Mouse (Mus musculus): ENCODE measurements at regions not wholly inside any gene's neighbourhood (a gene's known extent, or its start where the extent isn't known, plus 50 kb on each side); places are given as distances from the start of the nearest gene placed in this dataset.

DNA sequence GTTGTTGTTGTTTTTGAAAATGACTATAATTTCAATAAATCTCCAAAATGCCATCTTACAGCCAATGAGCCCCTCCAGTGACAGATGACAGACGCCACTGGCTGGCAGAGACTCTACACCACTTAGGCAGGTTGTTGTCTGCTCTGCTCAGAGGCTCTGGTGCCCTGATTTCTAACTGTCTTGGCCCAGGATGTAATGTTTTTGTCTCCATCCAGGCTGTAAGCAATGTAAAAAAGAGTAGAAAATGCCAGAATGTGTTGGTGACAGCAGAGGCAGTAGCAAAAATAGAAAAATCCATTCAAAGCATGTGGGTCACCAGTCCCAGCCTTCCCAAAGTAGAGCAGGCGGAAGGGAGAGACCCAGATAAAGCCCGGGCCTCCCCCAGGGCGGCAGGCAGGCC is 285.5 kb downstream of the Irs2 start:
- Histone ChIP-seq H3K27me3 (replicated peaks; ENCODE audit: control insufficient read depth, insufficient read depth, low read length) (no peaks in the 10 kb centered on the region), H3K27ac (ENCODE audit: low read length) (no peak overlapping the region), H3K4me1 (ENCODE audit: control insufficient read depth, insufficient read depth, low read length) (no peaks in the 10 kb centered on the region), H3K9me3 (ENCODE audit: control insufficient read depth, low read length) (no peaks in the 10 kb centered on the region), H3K9ac (ENCODE audit: low read depth, low read length) (no peak overlapping the region), H3K4me3 (ENCODE audit: low read length) (no peak overlapping the region), H3K36me3 (ENCODE audit: control insufficient read depth, insufficient read depth, low read length) (no peaks in the 10 kb centered on the region), H3K4me2 (ENCODE audit: low read depth, low read length) (no peak overlapping the region)
- no peak for ATAC-seq
- WGBS = 83% methylated on average over 4 of the region's 4 CpGs

DNA sequence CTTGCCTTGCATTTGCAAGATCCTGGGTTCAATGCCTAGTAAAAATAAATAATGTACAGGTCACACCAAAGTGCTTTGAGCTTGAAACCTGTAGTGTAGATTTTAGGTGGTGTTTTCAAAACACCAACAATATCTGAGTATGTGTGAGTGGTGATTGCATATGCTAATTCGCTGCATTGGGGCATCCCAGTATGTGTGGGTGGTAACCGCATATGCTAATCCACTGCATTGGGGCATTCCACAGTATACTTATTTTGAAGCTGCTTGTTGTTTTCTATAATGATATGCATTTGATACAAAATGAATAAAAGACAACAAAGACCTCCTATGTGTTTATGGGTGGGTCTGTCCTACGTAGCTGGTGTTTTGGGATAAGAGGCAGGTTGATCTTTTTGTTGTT is 285.9 kb downstream of the Irs2 start:
- Histone ChIP-seq H3K27ac (ENCODE audit: low read length) (no peak overlapping the region), H3K4me2 (ENCODE audit: low read depth, low read length) (no peak overlapping the region), H3K4me1 (ENCODE audit: control insufficient read depth, insufficient read depth, low read length) (no peaks in the 10 kb centered on the region), H3K9ac (ENCODE audit: low read depth, low read length) (no peak overlapping the region), H3K9me3 (ENCODE audit: control insufficient read depth, low read length) (no peaks in the 10 kb centered on the region), H3K36me3 (ENCODE audit: control insufficient read depth, insufficient read depth, low read length) (no peaks in the 10 kb centered on the region), H3K4me3 (ENCODE audit: low read length) (no peak overlapping the region), H3K27me3 (replicated peaks; ENCODE audit: control insufficient read depth, insufficient read depth, low read length) (no peaks in the 10 kb centered on the region)
- 94% methylated on average over 3 of the region's 3 CpGs for WGBS
- ATAC-seq = no peak

DNA sequence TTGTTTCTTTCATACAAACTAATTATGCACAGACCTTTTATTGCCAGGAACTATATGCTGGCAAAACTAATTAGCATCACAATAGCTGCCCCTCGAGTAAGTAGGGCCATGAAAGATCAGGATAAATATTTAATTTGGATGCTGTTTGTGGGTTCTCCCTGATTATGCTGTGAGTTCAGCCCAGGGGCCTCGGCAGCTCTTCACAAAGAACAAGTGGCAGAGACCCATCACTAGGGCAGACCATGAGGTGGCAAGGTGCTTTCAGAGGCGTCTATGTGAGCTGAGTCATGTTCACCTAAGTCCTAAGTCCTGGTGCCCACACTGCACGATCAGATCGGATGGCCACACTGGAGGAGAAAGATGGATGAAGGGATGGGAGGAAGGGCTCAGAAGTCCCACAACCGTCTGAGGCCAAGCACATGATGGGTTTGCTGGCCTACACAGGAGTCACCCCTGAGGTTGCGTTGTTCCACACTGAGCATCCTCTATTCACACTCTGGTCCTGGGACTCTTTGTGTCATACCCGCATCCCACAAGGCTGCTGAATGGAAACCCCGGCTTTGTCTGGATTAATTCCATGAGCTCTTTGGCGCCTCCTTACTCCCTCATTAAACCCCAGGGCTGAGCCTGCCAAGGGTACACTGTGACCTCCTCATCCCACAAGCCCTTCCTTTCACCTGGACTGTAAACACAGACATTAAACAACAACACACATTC is 287.0 kb downstream of the Irs2 start:
- no peak for ATAC-seq
- Histone ChIP-seq H3K4me2 (ENCODE audit: low read depth, low read length) (no peak overlapping the region), H3K4me3 (ENCODE audit: low read length) (no peak overlapping the region), H3K27me3 (replicated peaks; ENCODE audit: control insufficient read depth, insufficient read depth, low read length) (no peaks in the 10 kb centered on the region), H3K4me1 (ENCODE audit: control insufficient read depth, insufficient read depth, low read length) (no peaks in the 10 kb centered on the region), H3K36me3 (ENCODE audit: control insufficient read depth, insufficient read depth, low read length) (no peaks in the 10 kb centered on the region), H3K9me3 (ENCODE audit: control insufficient read depth, low read length) (no peaks in the 10 kb centered on the region), H3K9ac (ENCODE audit: low read depth, low read length) (no peak overlapping the region), H3K27ac (ENCODE audit: low read length) (no peak overlapping the region)
- WGBS = 67% methylated on average over 10 of the region's 10 CpGs

DNA sequence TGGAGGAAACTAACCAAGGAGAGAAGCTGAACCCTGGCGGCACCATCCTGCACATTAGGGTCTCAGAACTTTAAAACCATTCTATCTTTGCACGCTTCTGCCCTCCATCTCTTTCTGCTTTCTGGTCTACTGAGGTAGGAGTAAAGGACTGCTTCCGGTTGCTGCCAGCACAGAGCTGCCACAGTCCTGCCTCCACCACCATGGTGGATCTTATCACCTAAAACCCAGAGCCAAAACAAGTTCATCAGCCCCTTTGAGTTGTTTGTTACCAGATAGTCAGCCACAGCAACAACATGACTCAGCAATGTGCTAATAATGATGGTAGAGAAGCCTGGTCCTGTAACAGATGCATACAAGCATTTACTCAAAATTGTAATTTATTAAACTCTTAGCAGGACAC is 287.9 kb downstream of the Irs2 start:
- no peak overlapping the region for H3K4me2 ChIP-seq (ENCODE audit: low read depth, low read length)
- 96% methylated on average over 3 of the region's 3 CpGs for WGBS
- H3K9me3 ChIP-seq (ENCODE audit: control insufficient read depth, low read length) = no peaks in the 10 kb centered on the region
- no peak overlapping the region for H3K9ac ChIP-seq (ENCODE audit: low read depth, low read length)
- H3K27ac ChIP-seq (ENCODE audit: low read length) = no peak overlapping the region
- no peaks in the 10 kb centered on the region for H3K36me3 ChIP-seq (ENCODE audit: control insufficient read depth, insufficient read depth, low read length)
- no peak for ATAC-seq
- H3K4me3 ChIP-seq (ENCODE audit: low read length) = no peak overlapping the region
- H3K27me3 ChIP-seq (replicated peaks; ENCODE audit: control insufficient read depth, insufficient read depth, low read length) = no peaks in the 10 kb centered on the region
- H3K4me1 ChIP-seq (ENCODE audit: control insufficient read depth, insufficient read depth, low read length) = no peaks in the 10 kb centered on the region

DNA sequence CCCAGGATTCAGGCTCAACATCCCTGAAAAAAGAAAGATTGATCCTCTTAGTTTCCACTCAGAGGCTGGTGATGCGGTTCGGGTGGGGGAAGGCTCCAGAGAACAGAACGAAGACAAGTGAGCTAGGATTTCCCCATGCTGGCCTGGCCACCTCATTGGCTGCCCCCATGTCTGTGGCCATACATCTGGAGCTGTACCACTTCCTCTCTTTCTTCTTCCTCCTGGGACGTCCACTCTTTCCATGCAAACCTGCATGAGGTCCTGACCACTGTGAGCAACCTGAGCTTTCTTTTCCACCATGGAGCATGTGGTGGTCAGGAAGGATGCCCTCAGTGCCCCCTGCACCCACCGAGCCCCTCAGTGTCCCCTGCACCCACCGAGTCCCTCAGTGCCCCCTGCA is 288.8 kb downstream of the Irs2 start:
- Histone ChIP-seq H3K4me2 (ENCODE audit: low read depth, low read length) (no peak overlapping the region), H3K36me3 (ENCODE audit: control insufficient read depth, insufficient read depth, low read length) (no peaks in the 10 kb centered on the region), H3K27me3 (replicated peaks; ENCODE audit: control insufficient read depth, insufficient read depth, low read length) (no peaks in the 10 kb centered on the region), H3K9me3 (ENCODE audit: control insufficient read depth, low read length) (no peaks in the 10 kb centered on the region), H3K4me3 (ENCODE audit: low read length) (no peak overlapping the region), H3K27ac (ENCODE audit: low read length) (no peak overlapping the region), H3K9ac (ENCODE audit: low read depth, low read length) (no peak overlapping the region), H3K4me1 (ENCODE audit: control insufficient read depth, insufficient read depth, low read length) (no peaks in the 10 kb centered on the region)
- whole genome bisulfite sequencing = 87% methylated on average over 6 of the region's 6 CpGs
- ATAC-seq = no peak

DNA sequence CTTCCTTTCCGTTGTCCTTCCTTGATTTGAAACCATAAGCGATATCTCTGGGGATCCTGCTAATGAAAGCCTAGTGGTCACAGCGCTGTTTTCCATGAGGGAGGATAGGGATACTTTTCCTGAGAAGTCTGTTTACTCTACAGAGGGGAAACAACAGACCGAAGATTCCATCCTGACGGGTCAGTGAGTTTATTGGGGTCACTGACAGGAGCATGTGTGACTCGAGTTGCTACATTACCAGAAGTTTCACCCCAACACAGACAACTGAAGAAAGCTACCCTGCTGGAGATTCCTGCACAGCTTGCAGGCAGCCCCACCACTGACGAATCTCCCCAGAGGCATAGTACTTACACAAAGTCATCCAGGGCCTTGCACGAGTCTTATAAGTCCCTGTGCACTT is 291.0 kb downstream of the Irs2 start:
- WGBS = 53% methylated on average over 8 of the region's 8 CpGs
- Histone ChIP-seq H3K9me3 (ENCODE audit: control insufficient read depth, low read length) (no peaks in the 10 kb centered on the region), H3K27me3 (replicated peaks; ENCODE audit: control insufficient read depth, insufficient read depth, low read length) (no peaks in the 10 kb centered on the region), H3K4me2 (ENCODE audit: low read depth, low read length) (no peak overlapping the region), H3K4me1 (ENCODE audit: control insufficient read depth, insufficient read depth, low read length) (no peaks in the 10 kb centered on the region), H3K27ac (ENCODE audit: low read length) (no peak overlapping the region), H3K36me3 (ENCODE audit: control insufficient read depth, insufficient read depth, low read length) (no peaks in the 10 kb centered on the region), H3K9ac (ENCODE audit: low read depth, low read length) (no peak overlapping the region), H3K4me3 (ENCODE audit: low read length) (no peak overlapping the region)
- no peak for ATAC-seq

DNA sequence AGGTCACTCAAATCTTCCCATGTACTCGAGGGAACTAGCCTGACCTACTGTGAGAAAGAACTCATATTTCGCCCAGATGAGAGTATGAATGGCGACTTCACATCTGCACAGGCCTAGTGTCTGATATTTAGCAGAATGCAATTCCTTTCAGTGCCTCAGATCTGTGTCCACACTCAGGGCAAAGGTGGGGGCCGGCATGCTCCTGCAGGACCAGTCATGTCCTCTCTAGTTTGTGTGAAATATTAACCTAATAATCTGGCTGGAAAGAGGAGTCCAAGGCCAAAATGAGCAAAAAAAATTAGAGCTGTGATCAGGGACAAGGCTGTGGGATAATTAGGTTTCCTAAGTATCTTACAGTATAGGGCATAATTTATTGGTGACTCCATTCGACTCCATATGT is 292.1 kb downstream of the Irs2 start:
- no peak for ATAC-seq
- Histone ChIP-seq H3K36me3 (ENCODE audit: control insufficient read depth, insufficient read depth, low read length) (no peaks in the 10 kb centered on the region), H3K4me1 (ENCODE audit: control insufficient read depth, insufficient read depth, low read length) (no peaks in the 10 kb centered on the region), H3K4me2 (ENCODE audit: low read depth, low read length) (no peak overlapping the region), H3K9me3 (ENCODE audit: control insufficient read depth, low read length) (no peaks in the 10 kb centered on the region), H3K9ac (ENCODE audit: low read depth, low read length) (no peak overlapping the region), H3K27me3 (replicated peaks; ENCODE audit: control insufficient read depth, insufficient read depth, low read length) (no peaks in the 10 kb centered on the region), H3K4me3 (ENCODE audit: low read length) (no peak overlapping the region), H3K27ac (ENCODE audit: low read length) (no peak overlapping the region)
- WGBS = 70% methylated on average over 5 of the region's 5 CpGs

DNA sequence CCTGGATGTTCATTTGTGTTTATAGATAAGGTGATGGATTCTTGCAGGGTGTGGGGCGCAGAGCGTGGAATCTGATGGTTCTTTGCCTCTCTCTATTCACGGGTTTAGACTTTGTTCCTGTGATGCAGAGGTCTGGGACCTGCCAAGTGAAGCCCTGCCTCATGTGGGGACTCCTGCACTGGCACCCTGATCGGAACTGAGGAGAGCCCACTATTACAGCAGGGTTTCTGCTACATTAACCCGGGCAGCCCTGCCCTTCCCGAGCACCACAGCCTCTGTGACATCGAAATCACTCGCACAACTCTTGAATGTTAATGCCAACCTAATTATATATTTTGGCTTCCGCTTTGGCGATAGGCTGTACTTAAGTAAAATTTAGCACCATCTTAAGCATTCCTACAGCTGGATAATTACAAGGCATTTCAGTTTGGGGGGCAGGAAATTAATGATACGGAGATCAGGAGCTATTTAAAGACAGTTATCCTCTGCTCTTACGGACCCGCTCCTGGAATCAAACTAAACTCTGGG is 294.7 kb downstream of the Irs2 start:
- Histone ChIP-seq H3K9ac (ENCODE audit: low read depth, low read length) (no peak overlapping the region), H3K4me1 (ENCODE audit: control insufficient read depth, insufficient read depth, low read length) (no peaks in the 10 kb centered on the region), H3K9me3 (ENCODE audit: control insufficient read depth, low read length) (no peaks in the 10 kb centered on the region), H3K4me2 (ENCODE audit: low read depth, low read length) (no peak overlapping the region), H3K27me3 (replicated peaks; ENCODE audit: control insufficient read depth, insufficient read depth, low read length) (no peaks in the 10 kb centered on the region), H3K27ac (ENCODE audit: low read length) (no peak overlapping the region), H3K4me3 (ENCODE audit: low read length) (no peak overlapping the region), H3K36me3 (ENCODE audit: control insufficient read depth, insufficient read depth, low read length) (no peaks in the 10 kb centered on the region)
- no peak for ATAC-seq
- 71% methylated on average over 13 of the region's 13 CpGs for WGBS

DNA sequence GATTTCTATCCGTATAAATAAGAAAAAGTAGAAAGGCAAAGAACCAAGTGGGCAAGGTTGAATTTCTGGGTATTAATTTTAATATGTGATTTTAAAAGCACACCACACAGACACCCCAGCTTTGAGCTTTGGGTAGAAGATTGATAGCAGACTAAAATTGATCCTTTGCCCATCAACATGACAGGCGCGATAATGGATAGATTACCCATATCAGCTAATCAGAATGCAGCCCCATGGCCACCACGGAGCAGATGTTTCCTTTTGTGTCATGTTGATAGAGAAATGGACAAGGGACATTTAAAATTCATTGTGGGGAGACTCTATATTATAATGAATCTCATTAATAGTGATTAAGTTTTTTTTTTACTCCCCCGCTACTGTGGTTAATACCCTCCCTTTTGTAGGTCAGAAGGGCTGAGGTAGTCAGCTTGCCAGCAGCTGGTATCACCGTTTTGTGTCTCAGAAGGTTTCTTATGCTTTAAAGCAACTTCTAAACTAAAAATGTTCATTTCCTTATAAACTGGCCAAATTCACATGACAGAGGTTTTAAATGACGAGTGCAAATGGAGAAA is 296.1 kb downstream of the Irs2 start:
- no peaks in the 10 kb centered on the region for H3K9me3 ChIP-seq (ENCODE audit: control insufficient read depth, low read length)
- no peak overlapping the region for H3K27ac ChIP-seq (ENCODE audit: low read length)
- WGBS = 74% methylated on average over 7 of the region's 7 CpGs
- H3K9ac ChIP-seq (ENCODE audit: low read depth, low read length) = no peak overlapping the region
- no peak for ATAC-seq
- H3K4me3 ChIP-seq (ENCODE audit: low read length) = no peak overlapping the region
- H3K4me2 ChIP-seq (ENCODE audit: low read depth, low read length) = no peak overlapping the region
- H3K36me3 ChIP-seq (ENCODE audit: control insufficient read depth, insufficient read depth, low read length) = no peaks in the 10 kb centered on the region
- no peaks in the 10 kb centered on the region for H3K27me3 ChIP-seq (replicated peaks; ENCODE audit: control insufficient read depth, insufficient read depth, low read length)
- no peaks in the 10 kb centered on the region for H3K4me1 ChIP-seq (ENCODE audit: control insufficient read depth, insufficient read depth, low read length)

DNA sequence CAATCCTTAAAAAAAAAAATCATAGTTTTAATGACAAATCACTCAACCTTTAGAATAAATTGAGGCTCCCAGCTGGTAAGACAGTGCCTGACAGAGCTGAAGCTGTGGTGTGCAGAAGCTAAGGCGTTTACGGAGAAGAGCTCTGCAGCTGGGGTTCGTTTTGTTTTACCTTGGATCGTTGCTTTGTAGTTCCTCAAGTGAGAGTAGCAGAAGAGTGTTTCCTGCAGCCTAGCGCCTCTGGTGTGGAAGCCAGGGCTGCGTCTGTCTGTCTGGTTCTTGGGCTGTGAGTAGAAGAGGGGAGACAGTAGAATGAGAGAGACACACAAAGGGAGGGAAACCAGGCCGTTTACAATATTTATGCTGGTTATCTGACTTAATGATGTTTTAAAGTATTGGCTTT is 296.8 kb downstream of the Irs2 start:
- WGBS = 48% methylated on average over 7 of the region's 7 CpGs
- no peaks in the 10 kb centered on the region for H3K27me3 ChIP-seq (replicated peaks; ENCODE audit: control insufficient read depth, insufficient read depth, low read length)
- ATAC-seq = no peak

More for the DNA sequence above, 296.8 kb downstream of the Irs2 start:
- Histone ChIP-seq H3K9me3 (ENCODE audit: control insufficient read depth, low read length) (no peaks in the 10 kb centered on the region), H3K27ac (ENCODE audit: low read length) (no peak overlapping the region), H3K4me3 (ENCODE audit: low read length) (no peak overlapping the region), H3K9ac (ENCODE audit: low read depth, low read length) (no peak overlapping the region), H3K4me1 (ENCODE audit: control insufficient read depth, insufficient read depth, low read length) (no peaks in the 10 kb centered on the region), H3K4me2 (ENCODE audit: low read depth, low read length) (no peak overlapping the region), H3K36me3 (ENCODE audit: control insufficient read depth, insufficient read depth, low read length) (no peaks in the 10 kb centered on the region)
